Mouse (Mus musculus) forebrain, embryonic 12.5 days (tissue): ENCODE results near the gene Nars2. TPM values are rescaled to one million over a fixed set of nuclear protein-coding genes. Genes with fewer than 3 reads are reported as not detected.
"Not testable (repeated sequence)": the region's sequence is repeated elsewhere in the genome, so short reads cannot be mapped to it uniquely, and the experiment has no call there.

Source experiments
- ATAC-seq: fragments of 200-750 bp; cut with Nextera tagmentation; 2 replicates; pipeline ENCODE4 v1.8.0; 2017; ENCODE audit warnings: moderate TSS enrichment; ENCODE audit not compliant: low FRiP score
- H3K27ac ChIP-seq: fragments of 300-500 bp; sonication (generic); 2 replicates; pipeline ENCODE4 v1.5.1; 2016; ENCODE audit warnings: mild to moderate bottlenecking
- H3K27me3 ChIP-seq: fragments of 300-500 bp; sonication (generic); 2 replicates; pipeline ENCODE4 v1.6.1; 2016; ENCODE audit warnings: mild to moderate bottlenecking
- H3K36me3 ChIP-seq: fragments of 300-500 bp; sonication (generic); replicated peaks from 2 replicates; pipeline ENCODE4 v1.6.1; 2016; ENCODE audit warnings: mild to moderate bottlenecking
- H3K4me1 ChIP-seq: fragments of 300-500 bp; sonication (generic); 2 replicates; pipeline ENCODE4 v1.6.1; 2016
- H3K4me2 ChIP-seq: fragments of 300-500 bp; sonication (generic); 2 replicates; pipeline ENCODE4 v1.6.1; 2016; ENCODE audit warnings: mild to moderate bottlenecking, moderate library complexity
- H3K4me3 ChIP-seq: fragments of 300-500 bp; sonication (generic); replicated peaks from 2 replicates; pipeline ENCODE4 v1.5.1; 2016; ENCODE audit warnings: mild to moderate bottlenecking
- H3K9ac ChIP-seq: fragments of 300-500 bp; sonication (generic); 2 replicates; pipeline ENCODE4 v1.6.1; 2016; ENCODE audit warnings: mild to moderate bottlenecking
- H3K9me3 ChIP-seq: fragments of 300-500 bp; sonication (generic); 2 replicates; pipeline ENCODE4 v1.6.1; 2016
- WGBS: fragments of 180-500 bp; shearing (Covaris S2); methylation state at CpG from one replicate; pipeline ENCODE4 v1.1.7; 2016; 5-methylcytosine and 5-hydroxymethylcytosine counted together
- polyA plus RNA-seq: library from polyadenylated mRNA; unstranded; fragments of >200 nt; fragmentation: Nextera tagmentation; extraction: Ambion mirVana; gene quantifications from 2 replicates; pipeline ENCODE4 v1.2.1, GENCODE M21; 2016

Gene Nars2
- polyA plus RNA-seq, 1 experiment from 2014 or later, result 23.8 TPM

- ATAC-seq, result peak; percentile 71
- no peak overlapping the region for H3K27ac ChIP-seq
- peaks cover 17% of the 10 kb centered on the region for H3K4me1 ChIP-seq
- H3K9me3 ChIP-seq, result no peaks in the 10 kb centered on the region
- H3K9ac ChIP-seq, result no peak overlapping the region
- H3K36me3 ChIP-seq, result no peaks in the 10 kb centered on the region
- 1% methylated on average over 2 of the region's 2 CpGs for WGBS
- H3K27me3 ChIP-seq, result peaks cover 26% of the 10 kb centered on the region; the same call in 1 of the 2 replicates
- H3K4me2 ChIP-seq, result no peak overlapping the region
- no peak overlapping the region for H3K4me3 ChIP-seq
These were observed 35.7 kb upstream of the Nars2 start for GRCm38 (mm10) chr7:96915452-96916105.

- Histone ChIP-seq H3K4me1 (peaks cover 13% of the 10 kb centered on the region), H3K9me3 (no peaks in the 10 kb centered on the region), H3K4me2 (no peak overlapping the region), H3K9ac (no peak overlapping the region), H3K36me3 (no peaks in the 10 kb centered on the region), H3K4me3 (no peak overlapping the region), H3K27ac (no peak overlapping the region), H3K27me3 (peaks cover 14% of the 10 kb centered on the region; the same call in 1 of the 2 replicates)
- ATAC-seq, result peak; percentile 70
- 48% methylated on average over 7 of the region's 7 CpGs for WGBS
These were observed 30.7 kb upstream of the Nars2 start for GRCm38 (mm10) chr7:96920447-96921095.

GRCm38 (mm10) chr7:96922927-96923326, 28.4 kb upstream of the Nars2 start:
- ATAC-seq, result no peak
- no peaks in the 10 kb centered on the region for H3K9me3 ChIP-seq
- peaks cover 13% of the 10 kb centered on the region for H3K4me1 ChIP-seq
- 0 out of 2 replicates have a peak, but pooled peaks cover 6% of the 10 kb centered on the region for H3K27me3 ChIP-seq
- H3K36me3 ChIP-seq, result no peaks in the 10 kb centered on the region
- H3K9ac ChIP-seq, result no peak overlapping the region
- no peak overlapping the region for H3K27ac ChIP-seq
- 97% methylated on average over 2 of the region's 2 CpGs for WGBS
- no peak overlapping the region for H3K4me3 ChIP-seq
- no peak overlapping the region for H3K4me2 ChIP-seq

GRCm38 (mm10) chr7:96943715-96944377, 7.5 kb upstream of the Nars2 start:
- no peaks in the 10 kb centered on the region for H3K36me3 ChIP-seq
- no peak overlapping the region for H3K27ac ChIP-seq
- H3K4me1 ChIP-seq, result peaks cover 7% of the 10 kb centered on the region
- H3K9me3 ChIP-seq, result no peaks in the 10 kb centered on the region
- no peaks in the 10 kb centered on the region for H3K27me3 ChIP-seq
- H3K4me2 ChIP-seq, result no peak overlapping the region
- H3K4me3 ChIP-seq, result no peak overlapping the region
- WGBS, result 12% methylated on average over 5 of the region's 5 CpGs
- no peak overlapping the region for H3K9ac ChIP-seq
- no peak; the same call in 1 of the 2 replicates for ATAC-seq

- H3K4me2 ChIP-seq, H3K27ac ChIP-seq, H3K9ac ChIP-seq, H3K27me3 ChIP-seq, H3K36me3 ChIP-seq, H3K9me3 ChIP-seq, H3K4me1 ChIP-seq, ATAC-seq, H3K4me3 ChIP-seq: not testable (repeated sequence)
- 95% methylated on average over 8 of the region's 8 CpGs for WGBS
These were observed 4.8 kb upstream of the Nars2 start for GRCm38 (mm10) chr7:96946501-96946900.

GRCm38 (mm10) chr7:96952094-96952493, 789 bp downstream of the Nars2 start:
- Histone ChIP-seq H3K4me2 (peak overlapping the region; percentile 77), H3K27ac (no peak overlapping the region), H3K4me3 (peak overlapping the region; percentile 85), H3K27me3 (no peaks in the 10 kb centered on the region), H3K9ac (peak overlapping the region; percentile 82), H3K36me3 (peaks cover 3% of the 10 kb centered on the region; the same call in 1 of the 2 replicates), H3K4me1 (peaks cover 16% of the 10 kb centered on the region), H3K9me3 (no peaks in the 10 kb centered on the region)
- no peak for ATAC-seq
- 38% methylated on average over 5 of the region's 5 CpGs for WGBS

GRCm38 (mm10) chr7:96959168-96959567, 7.9 kb downstream of the Nars2 start:
- ATAC-seq, result no peak
- H3K9me3 ChIP-seq, result no peaks in the 10 kb centered on the region
- H3K9ac ChIP-seq, result no peak overlapping the region
- peaks cover 22% of the 10 kb centered on the region for H3K36me3 ChIP-seq
- no peak overlapping the region for H3K27ac ChIP-seq
- 95% methylated on average over 5 of the region's 5 CpGs for WGBS
- H3K4me1 ChIP-seq, result no peaks in the 10 kb centered on the region
- no peak overlapping the region for H3K4me3 ChIP-seq
- no peak overlapping the region for H3K4me2 ChIP-seq
- no peaks in the 10 kb centered on the region for H3K27me3 ChIP-seq

GRCm38 (mm10) chr7:96967188-96967587, 15.9 kb downstream of the Nars2 start:
- H3K27me3 ChIP-seq, result no peaks in the 10 kb centered on the region
- H3K4me3 ChIP-seq, result no peak overlapping the region
- no peak; the same call in 1 of the 2 replicates for ATAC-seq
- 57% methylated on average over 3 of the region's 3 CpGs for WGBS
- H3K4me1 ChIP-seq, result 0 out of 2 replicates have a peak, but pooled peaks cover 3% of the 10 kb centered on the region
- no peak overlapping the region for H3K9ac ChIP-seq
- no peaks in the 10 kb centered on the region for H3K9me3 ChIP-seq
- no peak overlapping the region for H3K27ac ChIP-seq
- H3K36me3 ChIP-seq, result no peaks in the 10 kb centered on the region
- no peak overlapping the region for H3K4me2 ChIP-seq

- H3K4me1 ChIP-seq, result peaks cover 10% of the 10 kb centered on the region; the same call in 1 of the 2 replicates
- no peak overlapping the region for H3K4me3 ChIP-seq
- ATAC-seq, result peak; percentile 46; the same call in 1 of the 2 replicates
- no peaks in the 10 kb centered on the region for H3K9me3 ChIP-seq
- no peaks in the 10 kb centered on the region for H3K36me3 ChIP-seq
- H3K9ac ChIP-seq, result no peak overlapping the region
- WGBS, result 28% methylated on average over 1 of the region's 1 CpGs
- H3K27ac ChIP-seq, result no peak overlapping the region
- no peaks in the 10 kb centered on the region for H3K27me3 ChIP-seq
- H3K4me2 ChIP-seq, result no peak overlapping the region
These were observed 19.1 kb downstream of the Nars2 start for GRCm38 (mm10) chr7:96970359-96970758.

- ATAC-seq, result no peak
- Histone ChIP-seq H3K4me2 (no peak overlapping the region), H3K4me1 (peaks cover 10% of the 10 kb centered on the region; the same call in 1 of the 2 replicates), H3K4me3 (no peak overlapping the region), H3K9ac (no peak overlapping the region), H3K27me3 (no peaks in the 10 kb centered on the region), H3K9me3 (no peaks in the 10 kb centered on the region), H3K27ac (no peak overlapping the region), H3K36me3 (no peaks in the 10 kb centered on the region)
- WGBS, result 78% methylated on average over 21 of the region's 21 CpGs
These were observed 20.0 kb downstream of the Nars2 start for GRCm38 (mm10) chr7:96971027-96971996.

GRCm38 (mm10) chr7:96972138-96972904, 21.0 kb downstream of the Nars2 start:
- H3K4me2 ChIP-seq, result no peak overlapping the region
- H3K27ac ChIP-seq, result no peak overlapping the region
- no peaks in the 10 kb centered on the region for H3K27me3 ChIP-seq
- WGBS, result 88% methylated on average over 8 of the region's 8 CpGs
- peaks cover 7% of the 10 kb centered on the region; the same call in 1 of the 2 replicates for H3K4me1 ChIP-seq
- ATAC-seq, result no peak
- no peak overlapping the region for H3K4me3 ChIP-seq
- no peak overlapping the region for H3K9ac ChIP-seq
- H3K9me3 ChIP-seq, result no peaks in the 10 kb centered on the region
- H3K36me3 ChIP-seq, result no peaks in the 10 kb centered on the region
